Mouse (Mus musculus): ENCODE results near the gene Fshb. TPM values are rescaled to one million over a fixed set of nuclear protein-coding genes. Genes with fewer than 3 reads are reported as not detected.

The Fshb gene
- total RNA-seq (2021): not detected in 2 replicates
- long read RNA-seq: 0 reads

- DNase-seq: no peak
Measured at GRCm38 (mm10) chr2:107059556-107059955, at the start of gene Fshb. Gene Fshb (minus strand): TSS chr2:107059656.

GRCm38 (mm10) chr2:107084256-107084655 is 24.8 kb upstream of the Fshb start:
- DNase-seq: no peak

GRCm38 (mm10) chr2:107083071-107083885 is 23.8 kb upstream of the Fshb start:
- DNase-seq: peak; percentile 32

- no peak for DNase-seq
Measured at GRCm38 (mm10) chr2:107063260-107063659, 3.8 kb upstream of the Fshb start.

GRCm38 (mm10) chr2:107045955-107046354 is 13.5 kb downstream of the Fshb start:
- DNase-seq: no peak

GRCm38 (mm10) chr2:107040816-107041215 is 18.6 kb downstream of the Fshb start:
- DNase-seq: no peak

- DNase-seq: no peak
Measured at GRCm38 (mm10) chr2:107035980-107036379, 23.5 kb downstream of the Fshb start.

GRCm38 (mm10) chr2:107024694-107025093 is 34.8 kb downstream of the Fshb start:
- no peak for DNase-seq

GRCm38 (mm10) chr2:107022713-107023112 is 36.7 kb downstream of the Fshb start:
- no peak for DNase-seq

GRCm38 (mm10) chr2:107019331-107019730 is 40.1 kb downstream of the Fshb start:
- no peak for DNase-seq

GRCm38 (mm10) chr2:107013161-107013560 is 46.3 kb downstream of the Fshb start:
- DNase-seq: no peak

- no peak for DNase-seq
Measured at GRCm38 (mm10) chr2:107012318-107012717, 47.1 kb downstream of the Fshb start.

- no peak for DNase-seq
Measured at GRCm38 (mm10) chr2:107010160-107010559, 49.3 kb downstream of the Fshb start.

- no peak for DNase-seq
Measured at GRCm38 (mm10) chr2:107006378-107006777, 53.1 kb downstream of the Fshb start.

Other genes with a start within 250 kb of the Fshb start
- 39.8 and 45.5 TPM in 2 replicates for gene Arl14ep, start 85.2 kb downstream of the Fshb start, total RNA-seq (2021)
- 0.58 TPM in 1 of 2 replicates, not detected in the other for gene Kcna4, start 231.0 kb upstream of the Fshb start, total RNA-seq (2021)